Mouse (Mus musculus): ENCODE data around the gene Ifitm6. TPM values are rescaled to one million over a fixed set of nuclear protein-coding genes. Genes with fewer than 3 reads are reported as not detected.
"Not testable (repeated sequence)": the region's sequence is repeated elsewhere in the genome, so short reads cannot be mapped to it uniquely, and the experiment has no call there.

The Ifitm6 gene
- polyA plus RNA-seq, 1 experiment from 2014 or later: not detected

DNA sequence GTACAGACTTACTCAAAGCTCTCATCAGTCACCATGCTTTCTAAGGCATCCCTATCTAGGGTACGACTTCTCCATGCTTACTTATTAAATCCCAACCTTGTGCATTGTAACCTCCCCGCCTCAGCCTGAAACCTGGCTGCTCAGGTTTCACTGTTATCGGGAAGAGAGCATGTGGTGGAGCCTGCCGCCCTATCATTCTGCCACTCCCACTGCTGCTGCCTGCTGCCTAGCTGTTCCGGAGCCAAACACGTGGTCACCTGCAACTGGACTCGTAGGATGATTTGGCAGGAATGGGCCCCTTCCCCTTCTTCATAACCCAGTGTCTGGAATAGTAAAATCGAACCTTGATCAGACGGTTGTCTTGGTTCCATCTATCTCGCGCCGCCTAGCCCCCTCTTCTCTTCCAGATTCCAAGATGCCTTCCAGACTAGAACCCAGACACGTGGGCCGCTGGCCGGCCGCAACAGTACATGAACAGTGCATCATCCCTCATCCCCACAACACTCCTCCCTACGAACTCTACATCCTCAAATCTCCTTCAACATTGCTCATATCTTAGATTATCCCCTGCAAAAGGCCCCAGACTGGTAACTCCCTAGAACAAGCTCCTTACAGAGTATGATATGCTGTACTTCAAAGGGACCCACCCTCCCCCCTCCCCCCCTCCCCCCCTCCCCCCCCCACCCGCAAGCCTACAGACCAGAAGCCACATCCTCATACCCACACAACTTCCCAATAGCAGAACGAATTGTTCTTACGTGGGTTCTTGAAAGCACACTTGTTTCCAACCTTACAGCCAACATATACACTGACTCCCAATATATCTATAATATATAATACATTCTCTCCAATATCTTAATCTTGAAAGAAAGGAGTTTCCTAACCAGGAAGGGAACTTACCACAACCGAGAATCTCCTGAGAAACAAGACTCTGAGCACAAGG, 20.6 kb upstream of the Ifitm6 start:
- Histone ChIP-seq H3K4me3 (no peak overlapping the region), H3K9me3 (replicated peaks) (no peaks in the 10 kb centered on the region), H3K4me1 (peaks cover 6% of the 10 kb centered on the region), H3K4me2 (replicated peaks) (no peak overlapping the region), H3K9ac (no peak overlapping the region), H3K36me3 (no peaks in the 10 kb centered on the region), H3K27ac (no peak overlapping the region), H3K27me3 (no peaks in the 10 kb centered on the region)
- 82% methylated on average over 20 of the region's 21 CpGs for WGBS
- no peak for ATAC-seq (ENCODE audit: low FRiP score)

GRCm38 (mm10) chr7:141036624-141037023, 18.9 kb upstream of the Ifitm6 start:
- ATAC-seq (ENCODE audit: low FRiP score); H3K9ac ChIP-seq; H3K4me2 ChIP-seq (replicated peaks); H3K9me3 ChIP-seq (replicated peaks); H3K4me3 ChIP-seq; H3K4me1 ChIP-seq; H3K27ac ChIP-seq; H3K36me3 ChIP-seq; H3K27me3 ChIP-seq: not testable (repeated sequence)
- 75% methylated on average over 1 of the region's 2 CpGs for WGBS

DNA sequence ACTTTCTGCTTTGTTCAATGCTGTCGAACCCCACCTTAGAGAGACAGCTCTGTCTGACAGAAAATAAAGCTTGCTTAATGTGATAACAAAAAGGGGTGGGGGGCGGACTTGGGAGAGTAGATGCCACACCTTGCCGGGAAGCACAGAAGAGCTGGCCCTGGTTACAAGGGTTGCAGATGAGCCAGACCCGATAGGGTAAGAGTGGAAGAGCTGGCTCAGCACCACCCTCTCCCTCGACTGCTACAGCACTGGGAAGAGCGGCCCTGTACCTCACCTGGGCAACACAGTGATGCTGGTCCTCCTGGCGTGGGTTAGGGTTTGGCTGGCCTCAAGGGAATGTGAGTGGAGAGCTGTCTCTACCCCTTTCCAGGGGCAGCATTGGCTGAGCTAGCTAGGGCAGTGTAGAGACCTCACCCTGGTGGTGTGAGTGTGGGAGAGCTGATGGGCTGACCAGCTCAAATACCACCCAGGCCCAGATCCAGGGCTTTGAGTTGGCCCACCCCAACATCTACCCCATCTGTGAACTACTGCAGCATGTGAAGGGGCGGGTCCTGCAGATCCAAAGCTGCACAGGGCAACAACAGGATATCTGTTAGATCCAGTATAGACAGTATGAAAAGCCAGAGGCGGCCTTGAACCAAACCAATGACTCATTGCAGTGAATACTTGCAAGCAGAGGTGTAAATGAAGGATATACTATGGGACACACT, 14.9 kb upstream of the Ifitm6 start:
- no peaks in the 10 kb centered on the region for H3K27me3 ChIP-seq
- H3K9ac ChIP-seq: no peak overlapping the region
- ATAC-seq (ENCODE audit: low FRiP score): no peak
- no peak overlapping the region for H3K4me2 ChIP-seq (replicated peaks)
- H3K4me1 ChIP-seq: 0 out of 2 replicates have a peak, but pooled peaks cover 2% of the 10 kb centered on the region
- H3K27ac ChIP-seq: no peak overlapping the region
- no peaks in the 10 kb centered on the region for H3K9me3 ChIP-seq (replicated peaks)
- 84% methylated on average over 9 of the region's 9 CpGs for WGBS
- no peak overlapping the region for H3K4me3 ChIP-seq
- H3K36me3 ChIP-seq: no peaks in the 10 kb centered on the region

GRCm38 (mm10) chr7:141030390-141030789, 12.7 kb upstream of the Ifitm6 start:
- Histone ChIP-seq H3K4me1 (0 out of 2 replicates have a peak, but pooled peaks cover 5% of the 10 kb centered on the region), H3K27me3 (no peaks in the 10 kb centered on the region), H3K4me3 (no peak overlapping the region), H3K9ac (no peak overlapping the region), H3K9me3 (replicated peaks) (no peaks in the 10 kb centered on the region), H3K4me2 (replicated peaks) (no peak overlapping the region), H3K27ac (no peak overlapping the region), H3K36me3 (no peaks in the 10 kb centered on the region)
- 46% methylated on average over 3 of the region's 3 CpGs for WGBS
- no peak for ATAC-seq (ENCODE audit: low FRiP score)

DNA sequence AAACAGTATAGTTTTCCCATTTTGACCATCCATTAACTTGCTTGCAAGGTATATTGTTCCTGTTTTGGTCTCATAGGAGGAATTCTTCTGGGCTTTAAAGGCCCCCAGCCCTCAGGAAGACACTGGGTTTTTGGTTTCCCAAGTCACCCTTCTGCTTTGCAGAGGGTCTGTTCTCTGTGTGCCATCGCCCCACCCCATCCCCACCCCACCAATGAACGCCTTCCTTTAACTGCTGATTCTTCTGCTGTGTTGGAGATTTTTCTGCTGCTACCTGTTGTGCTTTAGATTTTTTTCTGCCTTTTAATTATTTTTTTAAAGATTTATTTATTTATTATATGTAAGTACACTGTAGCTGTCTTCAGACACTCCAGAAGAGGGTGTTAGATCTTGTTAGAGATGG, 11.1 kb upstream of the Ifitm6 start, which contains the start of gene Gm17387:
TSS of gene Gm17387 (plus strand) at position 301 of the 400 bp plus-strand sequence.
- no peaks in the 10 kb centered on the region for H3K9me3 ChIP-seq (replicated peaks)
- no peaks in the 10 kb centered on the region for H3K27me3 ChIP-seq
- H3K4me2 ChIP-seq (replicated peaks): no peak within 1 kb of the TSS
- ATAC-seq (ENCODE audit: low FRiP score): no peak
- H3K4me3 ChIP-seq: no peak within 1 kb of the TSS
- peaks cover 10% of the 10 kb centered on the region; the same call in 1 of the 2 replicates for H3K4me1 ChIP-seq
- H3K9ac ChIP-seq: no peak within 1 kb of the TSS
- no peak within 1 kb of the TSS for H3K27ac ChIP-seq
- H3K36me3 ChIP-seq: no peaks in the 10 kb centered on the region
- WGBS: 92% methylated on average over 2 of the region's 2 CpGs

DNA sequence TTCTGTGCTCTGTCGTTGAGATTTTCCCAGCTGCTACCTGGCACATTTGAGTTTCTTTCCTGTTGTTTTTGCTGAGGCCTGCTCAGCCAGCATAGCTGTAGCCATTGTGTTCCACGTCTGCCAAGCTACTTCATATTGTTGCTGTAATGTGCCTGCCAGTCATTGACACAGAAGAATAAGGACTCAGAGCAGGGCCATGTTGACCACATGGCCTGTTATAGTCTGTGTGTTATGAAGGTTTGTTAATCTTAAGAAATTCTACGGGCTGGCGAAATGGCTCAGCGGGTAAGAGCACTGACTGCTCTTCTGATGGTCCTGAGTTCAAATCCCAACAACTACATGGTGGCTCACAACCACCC, 9.0 kb upstream of the Ifitm6 start:
- no peak overlapping the region for H3K4me2 ChIP-seq (replicated peaks)
- 45% methylated on average over 5 of the region's 5 CpGs for WGBS
- no peak overlapping the region for H3K4me3 ChIP-seq
- no peaks in the 10 kb centered on the region for H3K36me3 ChIP-seq
- H3K27ac ChIP-seq: peak overlapping the region; percentile 75
- ATAC-seq (ENCODE audit: low FRiP score): 0 out of 2 replicates have a peak, but pooled peaks have one; percentile 36
- no peak overlapping the region for H3K9ac ChIP-seq
- H3K4me1 ChIP-seq: peaks cover 10% of the 10 kb centered on the region; the same call in 1 of the 2 replicates
- no peaks in the 10 kb centered on the region for H3K27me3 ChIP-seq
- no peaks in the 10 kb centered on the region for H3K9me3 ChIP-seq (replicated peaks)

- H3K27me3 ChIP-seq: no peaks in the 10 kb centered on the region
- 22% methylated on average over 6 of the region's 6 CpGs for WGBS
- H3K4me3 ChIP-seq: no peak overlapping the region
- no peak overlapping the region for H3K4me2 ChIP-seq (replicated peaks)
- H3K4me1 ChIP-seq: peaks cover 10% of the 10 kb centered on the region; the same call in 1 of the 2 replicates
- no peaks in the 10 kb centered on the region for H3K9me3 ChIP-seq (replicated peaks)
- ATAC-seq (ENCODE audit: low FRiP score): peak; percentile 15; the same call in 1 of the 2 replicates
- no peaks in the 10 kb centered on the region for H3K36me3 ChIP-seq
- 0 out of 2 replicates have a peak overlapping the region, but pooled peaks have one; percentile 13 for H3K9ac ChIP-seq
- peak overlapping the region; percentile 82 for H3K27ac ChIP-seq
These were observed 8.5 kb upstream of the Ifitm6 start for GRCm38 (mm10) chr7:141026097-141026739.

- Histone ChIP-seq H3K9ac (no peak overlapping the region), H3K9me3 (replicated peaks) (no peaks in the 10 kb centered on the region), H3K4me1 (peaks cover 8% of the 10 kb centered on the region; the same call in 1 of the 2 replicates), H3K36me3 (no peaks in the 10 kb centered on the region), H3K4me2 (replicated peaks) (0 out of 2 replicates have a peak overlapping the region, but pooled peaks have one; percentile 13), H3K27me3 (no peaks in the 10 kb centered on the region), H3K4me3 (no peak overlapping the region), H3K27ac (peak overlapping the region; percentile 82)
- peak; percentile 80 for ATAC-seq (ENCODE audit: low FRiP score)
- WGBS: 22% methylated on average over 6 of the region's 6 CpGs
These were observed 7.4 kb upstream of the Ifitm6 start for GRCm38 (mm10) chr7:141024865-141025838.

GRCm38 (mm10) chr7:141021489-141022449, 4.0 kb upstream of the Ifitm6 start:
- H3K4me1 ChIP-seq: peaks cover 8% of the 10 kb centered on the region; the same call in 1 of the 2 replicates
- no peak overlapping the region for H3K4me3 ChIP-seq
- H3K9me3 ChIP-seq (replicated peaks): no peaks in the 10 kb centered on the region
- no peaks in the 10 kb centered on the region for H3K27me3 ChIP-seq
- no peak overlapping the region for H3K27ac ChIP-seq
- ATAC-seq (ENCODE audit: low FRiP score): no peak
- H3K9ac ChIP-seq: no peak overlapping the region
- no peak overlapping the region for H3K4me2 ChIP-seq (replicated peaks)
- no peaks in the 10 kb centered on the region for H3K36me3 ChIP-seq
- 84% methylated on average over 14 of the region's 14 CpGs for WGBS

GRCm38 (mm10) chr7:141019028-141019427, 1.3 kb upstream of the Ifitm6 start:
- ATAC-seq (ENCODE audit: low FRiP score): no peak
- Histone ChIP-seq H3K9me3 (replicated peaks) (no peaks in the 10 kb centered on the region), H3K4me1 (no peaks in the 10 kb centered on the region), H3K27ac (no peak overlapping the region), H3K27me3 (no peaks in the 10 kb centered on the region), H3K4me2 (replicated peaks) (no peak overlapping the region), H3K36me3 (no peaks in the 10 kb centered on the region), H3K9ac (no peak overlapping the region), H3K4me3 (no peak overlapping the region)
- 84% methylated on average over 5 of the region's 5 CpGs for WGBS

Data from hindbrain, embryonic 12.5 days (tissue).